7 mouse cellular contexts compared by ENCODE assay signal in genomic region chr12:8207978-8208403, GRCm38 (mm10). TPM values are rescaled to one million over a fixed set of nuclear protein-coding genes. Genes with fewer than 3 reads are reported as not detected.
DNase-seq lines count a peak whose midpoint lies in the region; ATAC-seq and TF ChIP-seq lines count a peak whose summit lies in the region.

Gene Ldah (plus strand): TSS chr12:8208107.

- DNase-seq in adrenal gland, adult 8-10 months, result peak; percentile 83
- peak; percentile 90 for DNase-seq in embryo, embryonic 9.5 days (ENCODE audit: extremely low spot score)
- no peak for DNase-seq in gonadal fat pad, adult 2 months (ENCODE audit: low read depth)
- DNase-seq in left cerebral cortex, postnatal 4 days, result peak; percentile 91

- no peaks in the 10 kb centered on the region for H3K27me3 ChIP-seq in intestine, postnatal 0 days (replicated peaks; ENCODE audit: control insufficient read depth, insufficient read depth, low read length)
- no peaks in the 10 kb centered on the region for H3K27me3 ChIP-seq in midbrain, embryonic 12.5 days
- H3K27me3 ChIP-seq in small intestine, adult 2 months (ENCODE audit: control insufficient read depth, insufficient read depth, low read length), result no peaks in the 10 kb centered on the region

- peak within 1 kb of the TSS; percentile 30; the same call in 1 of the 2 replicates for H3K27ac ChIP-seq in intestine, postnatal 0 days (ENCODE audit: low read depth, low read length)
- H3K27ac ChIP-seq in midbrain, embryonic 12.5 days (replicated peaks), result no peak within 1 kb of the TSS
- peak within 1 kb of the TSS; percentile 53 for H3K27ac ChIP-seq in small intestine, adult 2 months (ENCODE audit: insufficient read depth, low read depth, low read length)

- H3K4me2 ChIP-seq in intestine, postnatal 0 days (replicated peaks; ENCODE audit: low read depth), result peak within 1 kb of the TSS; percentile 78
- peak within 1 kb of the TSS; percentile 74 for H3K4me2 ChIP-seq in midbrain, embryonic 12.5 days (replicated peaks)

- under 1% methylated on average over 34 of the region's 34 CpGs for WGBS in intestine, postnatal 0 days
- whole genome bisulfite sequencing in midbrain, embryonic 12.5 days, result 1% methylated on average over 34 of the region's 34 CpGs
- WGBS in small intestine, adult 2 months, result under 1% methylated on average over 34 of the region's 34 CpGs

- peak; percentile 98 for ATAC-seq in intestine, postnatal 0 days
- ATAC-seq in midbrain, embryonic 12.5 days (ENCODE audit: low FRiP score, low read depth), result peak; percentile 99

- H3K4me3 ChIP-seq in intestine, postnatal 0 days (ENCODE audit: low read depth, low read length), result peak within 1 kb of the TSS; percentile 71
- H3K4me3 ChIP-seq in midbrain, embryonic 12.5 days, result peak within 1 kb of the TSS; percentile 64
- H3K4me3 ChIP-seq in small intestine, adult 2 months (ENCODE audit: low read depth, low read length), result peak within 1 kb of the TSS; percentile 74

- intact Hi-C loops in left cerebral cortex, postnatal 4 days (cut with DNase I), result no loop called here

- TF ChIP-seq POLR2A in small intestine, adult 2 months (IDR thresholded peaks at IDR 0.05; ENCODE audit: low read depth, low read length), result peak; percentile 26; the same call in 1 of the 2 replicates

- H3K9ac ChIP-seq in intestine, postnatal 0 days (ENCODE audit: low read depth, low read length), result peak within 1 kb of the TSS; percentile 73
- peak within 1 kb of the TSS; percentile 75 for H3K9ac ChIP-seq in midbrain, embryonic 12.5 days (replicated peaks)

- no peaks in the 10 kb centered on the region for H3K4me1 ChIP-seq in intestine, postnatal 0 days (replicated peaks; ENCODE audit: control insufficient read depth, insufficient read depth, low read length)
- H3K4me1 ChIP-seq in midbrain, embryonic 12.5 days, result peaks cover 3% of the 10 kb centered on the region; the same call in 1 of the 2 replicates
- no peaks in the 10 kb centered on the region for H3K4me1 ChIP-seq in small intestine, adult 2 months (ENCODE audit: control insufficient read depth, insufficient read depth, insufficient read length, low read length)

- no peaks in the 10 kb centered on the region for H3K36me3 ChIP-seq in intestine, postnatal 0 days (ENCODE audit: control insufficient read depth, insufficient read depth)
- H3K36me3 ChIP-seq in midbrain, embryonic 12.5 days, result peaks cover 3% of the 10 kb centered on the region; the same call in 1 of the 2 replicates
- no peaks in the 10 kb centered on the region for H3K36me3 ChIP-seq in small intestine, adult 2 months (ENCODE audit: control insufficient read depth, insufficient read depth, low read length)

- H3K9me3 ChIP-seq in intestine, postnatal 0 days (ENCODE audit: control insufficient read depth), result no peaks in the 10 kb centered on the region
- H3K9me3 ChIP-seq in midbrain, embryonic 12.5 days, result no peaks in the 10 kb centered on the region

- TF ChIP-seq CTCF in intestine, postnatal 0 days (IDR thresholded peaks at IDR 0.05; ENCODE audit: low read depth), result peak; percentile 64
- peak; percentile 62; the same call in 1 of the 2 replicates for TF ChIP-seq CTCF in small intestine, adult 2 months (IDR thresholded peaks at IDR 0.05; ENCODE audit: extremely low read depth, insufficient read length, insufficient replicate concordance, low read depth, low read length)

RNA-seq across cellular contexts. Expression of gene Ldah, which starts in this region (rescaled TPM):
- 10 to 100 TPM; 42.4 to 54.9 (median 45.4) TPM for total RNA-seq in adrenal gland, adult 8-10 months (2022)
- polyA plus RNA-seq in gonadal fat pad, adult 2 months (2012; rRNA removed), result 51.5 and 56.3 TPM in 2 replicates
- 38.0 and 43.8 TPM in 2 replicates for polyA plus RNA-seq in intestine, postnatal 0 days (2015; fragmentation: Nextera tagmentation; extraction: Ambion mirVana)
- total RNA-seq in left cerebral cortex, postnatal 4 days (2021), result 10 to 100 TPM; 49.2 to 51.2 TPM
- polyA plus RNA-seq in midbrain, embryonic 12.5 days (2016; fragmentation: Nextera tagmentation; extraction: Ambion mirVana), result 71.3 and 78.6 TPM in 2 replicates
- 4.8 and 11.4 TPM in 2 replicates for polyA plus RNA-seq in small intestine, adult 2 months (2012; rRNA removed)
